Mouse (Mus musculus) bone marrow macrophage, adult 2 months (primary cell): ENCODE measurements around the gene Rnf6. TPM values are rescaled to one million over a fixed set of nuclear protein-coding genes. Genes with fewer than 3 reads are reported as not detected.

Source experiments
- H3K27ac ChIP-seq: 2 replicates; pipeline ENCODE4 v1.5.1; 2012; ENCODE audit warnings: low read depth, low read length; ENCODE audit not compliant: insufficient read depth
- H3K4me1 ChIP-seq: 2 replicates; pipeline ENCODE4 v1.6.1; 2012; ENCODE audit warnings: low read length; ENCODE audit not compliant: control insufficient read depth, insufficient read depth
- H3K4me3 ChIP-seq: 2 replicates; pipeline ENCODE4 v1.5.1; 2012; ENCODE audit warnings: mild to moderate bottlenecking, low read length, moderate library complexity; ENCODE audit not compliant: insufficient read depth
- CTCF ChIP-seq: IDR thresholded peaks from 2 replicates; pipeline ENCODE4 v1.5.1; 2012; ENCODE audit warnings: low read depth, mild to moderate bottlenecking, low read length, moderate library complexity
- POLR2A ChIP-seq: IDR thresholded peaks from 2 replicates; pipeline ENCODE4 v1.6.1; 2012; ENCODE audit warnings: mild to moderate bottlenecking, low read depth, low read length, borderline replicate concordance
- polyA plus RNA-seq: library from polyadenylated mRNA; stranded (reverse); fragments of >200 nt; gene quantifications from 2 replicates; pipeline ENCODE4 v1.2.4, GENCODE M21; 2012; ENCODE audit not compliant: missing spikeins, insufficient read depth, insufficient read length

The Rnf6 gene
- polyA plus RNA-seq, 1 experiment: 43.2 TPM

- H3K4me1 ChIP-seq: peaks cover 43% of the 10 kb centered on the region
- TF ChIP-seq POLR2A (no peak), CTCF (no peak)
These were observed 26.4 kb upstream of the Rnf6 start for GRCm38 (mm10) chr5:146247709-146248108.

GRCm38 (mm10) chr5:146246386-146246785 is 25.0 kb upstream of the Rnf6 start:
- Histone ChIP-seq H3K4me3 (no peak overlapping the region), H3K27ac (no peak overlapping the region), H3K4me1 (peaks cover 35% of the 10 kb centered on the region)
- TF ChIP-seq CTCF (no peak), POLR2A (no peak)

More at GRCm38 (mm10) chr5:146247709-146248108, 26.4 kb upstream of the Rnf6 start:
- Histone ChIP-seq H3K4me3 (no peak overlapping the region; the same call in 1 of the 2 replicates), H3K27ac (peak overlapping the region; percentile 81)

GRCm38 (mm10) chr5:146245646-146246370 is 24.5 kb upstream of the Rnf6 start:
- Histone ChIP-seq H3K4me3 (no peak overlapping the region), H3K4me1 (peaks cover 31% of the 10 kb centered on the region), H3K27ac (no peak overlapping the region)
- no peak for TF ChIP-seq POLR2A
- TF ChIP-seq CTCF: no peak

- H3K27ac ChIP-seq: no peak overlapping the region
- peaks cover 28% of the 10 kb centered on the region for H3K4me1 ChIP-seq
- TF ChIP-seq POLR2A (no peak), CTCF (no peak)
- H3K4me3 ChIP-seq: no peak overlapping the region
These were observed 23.8 kb upstream of the Rnf6 start for GRCm38 (mm10) chr5:146245193-146245592.

GRCm38 (mm10) chr5:146241202-146241601 is 19.8 kb upstream of the Rnf6 start:
- peaks cover 15% of the 10 kb centered on the region for H3K4me1 ChIP-seq
- TF ChIP-seq POLR2A (no peak), CTCF (no peak)
- H3K27ac ChIP-seq: no peak overlapping the region

GRCm38 (mm10) chr5:146240771-146241170 is 19.4 kb upstream of the Rnf6 start:
- H3K4me3 ChIP-seq: no peak overlapping the region
- TF ChIP-seq CTCF (no peak), POLR2A (no peak)
- peaks cover 13% of the 10 kb centered on the region for H3K4me1 ChIP-seq
- H3K27ac ChIP-seq: no peak overlapping the region

More at GRCm38 (mm10) chr5:146241202-146241601, 19.8 kb upstream of the Rnf6 start:
- H3K4me3 ChIP-seq: no peak overlapping the region

- no peak for TF ChIP-seq POLR2A
- TF ChIP-seq CTCF: no peak
- H3K4me3 ChIP-seq: no peak overlapping the region
- peaks cover 21% of the 10 kb centered on the region for H3K4me1 ChIP-seq
- H3K27ac ChIP-seq: no peak overlapping the region
These were observed 16.9 kb upstream of the Rnf6 start for GRCm38 (mm10) chr5:146238274-146238673.

GRCm38 (mm10) chr5:146234336-146234735 is 13.0 kb upstream of the Rnf6 start:
- TF ChIP-seq POLR2A (no peak), CTCF (no peak)
- H3K27ac ChIP-seq: no peak overlapping the region
- H3K4me1 ChIP-seq: peaks cover 23% of the 10 kb centered on the region
- no peak overlapping the region for H3K4me3 ChIP-seq

- H3K4me1 ChIP-seq: peaks cover 21% of the 10 kb centered on the region
- TF ChIP-seq POLR2A (no peak), CTCF (no peak)
- no peak overlapping the region for H3K27ac ChIP-seq
- H3K4me3 ChIP-seq: peak overlapping the region; percentile 18; the same call in 1 of the 2 replicates
These were observed 11.5 kb upstream of the Rnf6 start for GRCm38 (mm10) chr5:146232816-146233215.

GRCm38 (mm10) chr5:146232056-146232675 is 10.8 kb upstream of the Rnf6 start:
- Histone ChIP-seq H3K4me1 (peaks cover 18% of the 10 kb centered on the region), H3K4me3 (peak overlapping the region; percentile 90), H3K27ac (peak overlapping the region; percentile 99; the same call in 1 of the 2 replicates)
- TF ChIP-seq POLR2A: no peak
- TF ChIP-seq CTCF: no peak

- Histone ChIP-seq H3K27ac (peak overlapping the region; percentile 99), H3K4me1 (peaks cover 15% of the 10 kb centered on the region; the same call in 1 of the 2 replicates), H3K4me3 (peak overlapping the region; percentile 90)
- TF ChIP-seq POLR2A (no peak), CTCF (no peak)
These were observed 10.3 kb upstream of the Rnf6 start for GRCm38 (mm10) chr5:146231655-146231996.
